Mouse (Mus musculus): Measurements from ENCODE around the gene Pamr1. TPM values are rescaled to one million over a fixed set of nuclear protein-coding genes. Genes with fewer than 3 reads are reported as not detected.

Gene Pamr1
- polyA plus RNA-seq, 1 experiment from 2014 or later = 28.7 TPM

DNA sequence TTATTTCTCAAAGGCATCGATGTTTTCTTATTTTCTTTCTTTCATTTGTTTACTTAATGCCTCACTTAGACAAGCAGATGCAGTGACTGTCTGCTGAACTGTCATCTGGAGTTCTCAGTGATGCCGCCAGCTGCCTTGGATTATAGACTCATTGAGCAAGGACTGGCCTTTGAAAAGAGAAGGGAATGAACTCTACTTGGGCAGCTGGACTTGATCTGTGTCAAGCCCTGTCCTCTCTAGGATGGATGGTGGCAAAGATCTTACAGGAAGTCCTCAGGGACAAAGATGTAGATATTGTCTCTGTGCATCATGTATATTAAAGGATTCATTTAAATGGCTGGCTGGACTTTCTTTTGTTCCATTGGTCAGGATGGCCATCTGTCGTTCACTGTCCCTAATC lies 114.1 kb downstream of the Pamr1 start:
- no peak overlapping the region for H3K27ac ChIP-seq
- DNase-seq (ENCODE audit: low spot score) (no peak), ATAC-seq (replicated peaks; ENCODE audit: low FRiP score, low read depth) (no peak)
- H3K9ac ChIP-seq (ENCODE audit: low read depth, low read length) = no peak overlapping the region
- 64% methylated on average over 3 of the region's 3 CpGs for WGBS
- H3K9me3 ChIP-seq (replicated peaks; ENCODE audit: low read length) = no peaks in the 10 kb centered on the region
- TF ChIP-seq CTCF (IDR thresholded peaks at IDR 0.05; ENCODE audit: low read depth) = no peak
- 0 out of 2 replicates have a peak, but pooled peaks cover 2% of the 10 kb centered on the region for H3K4me1 ChIP-seq (replicated peaks; ENCODE audit: insufficient read depth, low read length)
- no peak overlapping the region for H3K4me3 ChIP-seq (replicated peaks; ENCODE audit: low read depth, low read length)
- no peaks in the 10 kb centered on the region for H3K36me3 ChIP-seq (ENCODE audit: insufficient read depth, low read length)
- no peak overlapping the region for H3K4me2 ChIP-seq (ENCODE audit: low read length)
- H3K27me3 ChIP-seq (ENCODE audit: insufficient read depth, low read length) = peaks cover 24% of the 10 kb centered on the region

DNA sequence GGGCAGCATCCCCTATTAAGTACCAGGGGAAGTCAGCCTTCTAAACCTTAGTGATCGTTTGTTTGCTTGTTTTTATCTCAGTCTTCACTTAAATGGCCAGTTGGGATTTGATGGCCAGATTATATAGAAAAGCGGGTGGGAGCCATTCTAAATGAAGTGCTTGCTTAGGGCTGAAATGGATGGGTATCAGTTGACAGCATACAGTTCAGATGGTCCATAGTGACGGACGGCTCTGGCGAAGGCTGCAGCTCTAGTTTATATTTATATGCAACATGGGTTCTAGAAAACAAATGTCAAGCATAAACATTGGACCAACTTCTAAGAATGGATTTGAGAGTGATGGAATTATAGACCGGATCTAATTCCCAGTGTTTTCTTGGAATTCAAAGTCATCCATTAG lies 118.2 kb downstream of the Pamr1 start:
- DNase-seq (ENCODE audit: low spot score) = no peak
- no peak for TF ChIP-seq CTCF (IDR thresholded peaks at IDR 0.05; ENCODE audit: low read depth)
- ATAC-seq (replicated peaks; ENCODE audit: low FRiP score, low read depth) = no peak
- WGBS = 71% methylated on average over 6 of the region's 6 CpGs
- Histone ChIP-seq H3K36me3 (ENCODE audit: insufficient read depth, low read length) (no peaks in the 10 kb centered on the region), H3K9me3 (replicated peaks; ENCODE audit: low read length) (no peaks in the 10 kb centered on the region), H3K27ac (no peak overlapping the region), H3K9ac (ENCODE audit: low read depth, low read length) (no peak overlapping the region), H3K4me2 (ENCODE audit: low read length) (no peak overlapping the region), H3K27me3 (ENCODE audit: insufficient read depth, low read length) (no peaks in the 10 kb centered on the region), H3K4me1 (replicated peaks; ENCODE audit: insufficient read depth, low read length) (no peaks in the 10 kb centered on the region), H3K4me3 (replicated peaks; ENCODE audit: low read depth, low read length) (no peak overlapping the region)

DNA sequence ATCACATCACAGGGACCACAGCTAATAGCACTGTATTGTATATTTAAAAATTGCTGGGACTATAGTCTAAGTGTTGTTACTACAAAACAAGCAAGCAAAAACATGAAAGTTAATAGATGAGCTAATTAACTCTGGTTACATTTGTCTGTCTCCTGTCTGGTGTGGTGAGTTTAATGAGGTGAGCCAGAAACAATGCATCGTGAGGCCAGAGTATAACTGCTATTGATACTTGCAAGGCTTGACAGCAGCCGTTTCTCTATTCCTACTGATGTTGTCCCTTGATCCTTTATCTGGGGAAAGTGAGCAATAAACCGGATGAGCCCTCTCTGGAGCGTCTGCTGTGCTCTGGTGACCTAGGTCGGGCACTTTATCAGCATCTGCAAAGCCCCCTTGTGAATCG lies 119.8 kb downstream of the Pamr1 start:
- H3K27ac ChIP-seq = no peak overlapping the region
- DNase-seq (ENCODE audit: low spot score) = no peak
- H3K9ac ChIP-seq (ENCODE audit: low read depth, low read length) = no peak overlapping the region
- ATAC-seq (replicated peaks; ENCODE audit: low FRiP score, low read depth) = no peak
- H3K27me3 ChIP-seq (ENCODE audit: insufficient read depth, low read length) = no peaks in the 10 kb centered on the region
- H3K4me2 ChIP-seq (ENCODE audit: low read length) = no peak overlapping the region
- no peak for TF ChIP-seq CTCF (IDR thresholded peaks at IDR 0.05; ENCODE audit: low read depth)
- H3K4me3 ChIP-seq (replicated peaks; ENCODE audit: low read depth, low read length) = no peak overlapping the region
- no peaks in the 10 kb centered on the region for H3K36me3 ChIP-seq (ENCODE audit: insufficient read depth, low read length)
- WGBS = 13% methylated on average over 6 of the region's 6 CpGs
- no peaks in the 10 kb centered on the region for H3K9me3 ChIP-seq (replicated peaks; ENCODE audit: low read length)
- no peaks in the 10 kb centered on the region for H3K4me1 ChIP-seq (replicated peaks; ENCODE audit: insufficient read depth, low read length)

DNA sequence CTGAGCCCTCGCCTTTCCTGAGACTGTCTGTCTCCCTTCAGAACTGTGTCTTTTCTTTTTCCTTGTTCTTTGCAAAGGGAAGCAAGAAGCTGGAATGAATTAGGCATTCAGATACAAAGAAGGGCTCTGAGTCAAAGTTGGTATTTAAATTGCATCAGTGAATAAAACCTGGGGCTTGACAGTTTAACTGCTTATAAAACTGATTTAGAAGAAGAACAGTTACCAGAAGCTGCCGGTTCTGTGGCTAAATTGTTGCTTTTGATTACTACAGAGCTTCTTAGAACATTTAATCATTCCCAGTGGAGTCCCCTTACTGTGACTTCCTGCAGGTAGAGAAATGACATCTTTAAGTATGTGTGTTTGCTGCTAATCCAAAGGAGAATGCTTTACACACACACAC lies 124.8 kb downstream of the Pamr1 start:
- WGBS = 51% methylated on average over 2 of the region's 2 CpGs
- no peak for DNase-seq (ENCODE audit: low spot score)
- Histone ChIP-seq H3K4me3 (replicated peaks; ENCODE audit: low read depth, low read length) (no peak overlapping the region), H3K4me1 (replicated peaks; ENCODE audit: insufficient read depth, low read length) (no peaks in the 10 kb centered on the region), H3K27me3 (ENCODE audit: insufficient read depth, low read length) (no peaks in the 10 kb centered on the region), H3K27ac (no peak overlapping the region), H3K36me3 (ENCODE audit: insufficient read depth, low read length) (no peaks in the 10 kb centered on the region), H3K4me2 (ENCODE audit: low read length) (no peak overlapping the region), H3K9ac (ENCODE audit: low read depth, low read length) (no peak overlapping the region), H3K9me3 (replicated peaks; ENCODE audit: low read length) (no peaks in the 10 kb centered on the region)
- no peak for ATAC-seq (replicated peaks; ENCODE audit: low FRiP score, low read depth)
- TF ChIP-seq CTCF (IDR thresholded peaks at IDR 0.05; ENCODE audit: low read depth) = no peak

DNA sequence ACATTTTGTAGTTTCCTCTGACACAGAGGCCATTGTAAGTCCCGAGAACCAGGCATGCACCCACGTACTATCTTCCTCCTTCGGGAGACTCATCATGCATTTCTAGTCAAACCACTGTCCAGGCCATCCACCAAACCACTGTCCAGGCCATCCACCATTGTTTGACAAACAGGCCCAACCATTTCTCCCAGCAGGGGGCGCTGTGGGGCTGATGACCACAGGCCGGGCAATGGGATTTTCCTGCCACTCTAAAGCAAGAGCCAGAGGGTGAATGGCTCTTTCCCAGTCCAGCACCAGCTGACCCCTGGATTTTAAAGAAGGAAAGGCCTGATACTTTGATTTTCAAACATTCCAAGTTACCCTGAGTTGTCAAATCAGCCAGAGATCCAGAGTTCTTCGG lies 125.5 kb downstream of the Pamr1 start:
- ATAC-seq (replicated peaks; ENCODE audit: low FRiP score, low read depth) = no peak
- Histone ChIP-seq H3K9ac (ENCODE audit: low read depth, low read length) (no peak overlapping the region), H3K36me3 (ENCODE audit: insufficient read depth, low read length) (no peaks in the 10 kb centered on the region), H3K4me1 (replicated peaks; ENCODE audit: insufficient read depth, low read length) (no peaks in the 10 kb centered on the region), H3K4me3 (replicated peaks; ENCODE audit: low read depth, low read length) (no peak overlapping the region), H3K27me3 (ENCODE audit: insufficient read depth, low read length) (no peaks in the 10 kb centered on the region), H3K27ac (no peak overlapping the region), H3K4me2 (ENCODE audit: low read length) (no peak overlapping the region), H3K9me3 (replicated peaks; ENCODE audit: low read length) (no peaks in the 10 kb centered on the region)
- WGBS = 75% methylated on average over 6 of the region's 6 CpGs
- no peak for DNase-seq (ENCODE audit: low spot score)
- peak; percentile 67 for TF ChIP-seq CTCF (IDR thresholded peaks at IDR 0.05; ENCODE audit: low read depth)

DNA sequence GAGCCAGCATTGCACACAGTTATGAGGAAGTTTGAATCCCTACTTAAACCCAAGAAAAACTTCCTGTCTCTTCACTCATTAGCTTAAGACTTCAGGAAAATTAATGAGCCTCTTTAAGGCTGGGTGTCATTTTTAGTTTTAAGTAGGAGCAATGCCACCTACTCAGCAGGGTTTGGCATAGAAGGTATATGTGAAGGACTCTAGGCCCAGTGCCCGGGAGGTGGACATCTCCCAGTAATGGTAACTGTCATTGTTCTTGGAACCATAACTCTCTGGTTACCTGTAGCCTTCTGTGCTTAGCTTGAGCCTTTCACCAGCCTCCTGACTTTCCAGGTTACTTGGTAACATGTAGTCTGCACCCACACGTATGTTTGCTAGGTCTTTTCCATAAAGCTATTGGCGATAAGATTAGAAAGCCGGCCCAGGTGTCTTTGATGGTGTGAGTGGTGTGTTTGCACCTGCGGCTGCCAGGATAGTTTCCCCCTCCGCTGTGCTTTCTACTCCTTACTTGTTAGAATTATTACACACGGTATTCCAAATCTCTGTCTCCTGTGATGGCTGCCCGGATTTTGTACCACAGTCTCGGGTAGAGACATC lies 127.0 kb downstream of the Pamr1 start:
- H3K4me3 ChIP-seq (replicated peaks; ENCODE audit: low read depth, low read length) = no peak overlapping the region
- H3K36me3 ChIP-seq (ENCODE audit: insufficient read depth, low read length) = no peaks in the 10 kb centered on the region
- H3K4me1 ChIP-seq (replicated peaks; ENCODE audit: insufficient read depth, low read length) = no peaks in the 10 kb centered on the region
- TF ChIP-seq CTCF (IDR thresholded peaks at IDR 0.05; ENCODE audit: low read depth) = no peak
- WGBS = 92% methylated on average over 9 of the region's 9 CpGs
- H3K9ac ChIP-seq (ENCODE audit: low read depth, low read length) = no peak overlapping the region
- H3K4me2 ChIP-seq (ENCODE audit: low read length) = no peak overlapping the region
- no peaks in the 10 kb centered on the region for H3K27me3 ChIP-seq (ENCODE audit: insufficient read depth, low read length)
- no peak for DNase-seq (ENCODE audit: low spot score)
- no peak overlapping the region for H3K27ac ChIP-seq
- ATAC-seq (replicated peaks; ENCODE audit: low FRiP score, low read depth) = no peak
- no peaks in the 10 kb centered on the region for H3K9me3 ChIP-seq (replicated peaks; ENCODE audit: low read length)

DNA sequence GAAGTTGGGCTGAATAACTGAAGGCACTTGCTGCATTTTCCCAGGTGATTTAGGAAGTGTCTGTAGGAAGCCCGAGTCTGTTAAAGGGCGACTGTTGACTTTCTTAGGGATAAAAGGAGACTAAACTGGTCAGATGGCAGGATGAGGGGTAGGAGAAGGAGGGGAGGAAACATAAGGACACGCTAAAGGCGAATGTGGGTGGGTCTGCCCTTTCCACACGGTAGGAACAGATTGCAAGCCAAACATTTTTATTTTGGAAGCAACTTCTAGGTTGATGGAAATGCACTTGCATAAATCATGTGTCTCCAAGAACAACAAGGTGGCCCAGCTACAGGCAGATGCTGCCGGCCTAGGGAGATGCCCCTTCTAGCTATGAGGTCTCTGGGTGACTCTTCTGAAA lies 127.6 kb downstream of the Pamr1 start:
- Histone ChIP-seq H3K4me1 (replicated peaks; ENCODE audit: insufficient read depth, low read length) (no peaks in the 10 kb centered on the region), H3K9ac (ENCODE audit: low read depth, low read length) (no peak overlapping the region), H3K9me3 (replicated peaks; ENCODE audit: low read length) (no peaks in the 10 kb centered on the region), H3K27me3 (ENCODE audit: insufficient read depth, low read length) (no peaks in the 10 kb centered on the region), H3K27ac (no peak overlapping the region), H3K4me2 (ENCODE audit: low read length) (no peak overlapping the region), H3K4me3 (replicated peaks; ENCODE audit: low read depth, low read length) (no peak overlapping the region), H3K36me3 (ENCODE audit: insufficient read depth, low read length) (no peaks in the 10 kb centered on the region)
- 53% methylated on average over 6 of the region's 6 CpGs for WGBS
- ATAC-seq (replicated peaks; ENCODE audit: low FRiP score, low read depth) (no peak), DNase-seq (ENCODE audit: low spot score) (no peak)
- TF ChIP-seq CTCF (IDR thresholded peaks at IDR 0.05; ENCODE audit: low read depth) = no peak

All from kidney, postnatal 0 days (tissue).